Mouse (Mus musculus) cortical plate, adult 2 months (tissue): ENCODE results near the gene Pkd1l2. TPM values are rescaled to one million over a fixed set of nuclear protein-coding genes. Genes with fewer than 3 reads are reported as not detected.

ENCODE experiments used
- H3K27ac ChIP-seq: fragments of 200-500 bp; 2 replicates; pipeline ENCODE4 v1.5.1; 2012; ENCODE audit warnings: low read length, control low read depth, inconsistent platforms; ENCODE audit not compliant: insufficient read depth
- H3K4me1 ChIP-seq: fragments of 200-500 bp; 2 replicates; pipeline ENCODE4 v1.6.1; 2011; ENCODE audit warnings: low read length; ENCODE audit not compliant: control insufficient read depth, insufficient read depth
- H3K4me3 ChIP-seq: fragments of 200-500 bp; 2 replicates; pipeline ENCODE4 v1.5.1; 2011; ENCODE audit warnings: mild to moderate bottlenecking, low read length, control low read depth; ENCODE audit not compliant: insufficient read depth
- CTCF ChIP-seq: fragments of 200-500 bp; IDR thresholded peaks from 2 replicates; pipeline ENCODE4 v1.5.1; 2011; ENCODE audit warnings: mild to moderate bottlenecking, control low read depth, low read length; ENCODE audit not compliant: insufficient read depth; ENCODE audit errors: extremely low read depth
- POLR2A ChIP-seq: fragments of 200-500 bp; IDR thresholded peaks from 2 replicates; pipeline ENCODE4 v1.6.1; 2011; ENCODE audit warnings: mild to moderate bottlenecking, low read length, control low read depth; ENCODE audit not compliant: insufficient read depth; ENCODE audit errors: extremely low read depth
- polyA plus RNA-seq: library from polyadenylated mRNA; depleted of rRNA; stranded (reverse); fragments of >200 nt; gene quantifications from 2 replicates; pipeline ENCODE4 v1.2.3, GENCODE M21; 2012

Pkd1l2 gene
- polyA plus RNA-seq, 1 experiment, result 0.19 TPM

DNA sequence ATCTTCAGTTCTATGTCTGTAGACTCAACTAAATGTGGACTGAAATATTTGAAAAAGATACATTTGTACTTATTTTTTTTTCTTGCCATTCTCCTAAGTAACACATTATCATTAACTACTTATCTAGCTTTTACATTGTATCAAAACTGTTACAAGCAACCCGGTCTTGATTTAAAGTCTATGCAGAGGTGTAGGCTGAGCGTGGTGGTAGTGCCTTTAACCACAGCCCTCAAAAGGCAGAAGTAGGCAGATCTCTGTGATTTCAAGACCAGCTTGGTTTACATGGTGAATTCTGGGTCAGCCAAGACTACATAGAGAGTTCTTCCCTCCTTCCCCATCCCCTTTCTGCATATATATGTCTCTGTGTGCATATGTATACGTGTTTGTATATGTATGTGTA is 38.7 kb downstream of the Pkd1l2 start:
- no peak for TF ChIP-seq CTCF
- no peak for TF ChIP-seq POLR2A
- no peak overlapping the region for H3K4me3 ChIP-seq
- H3K4me1 ChIP-seq, result no peaks in the 10 kb centered on the region
- no peak overlapping the region for H3K27ac ChIP-seq

DNA sequence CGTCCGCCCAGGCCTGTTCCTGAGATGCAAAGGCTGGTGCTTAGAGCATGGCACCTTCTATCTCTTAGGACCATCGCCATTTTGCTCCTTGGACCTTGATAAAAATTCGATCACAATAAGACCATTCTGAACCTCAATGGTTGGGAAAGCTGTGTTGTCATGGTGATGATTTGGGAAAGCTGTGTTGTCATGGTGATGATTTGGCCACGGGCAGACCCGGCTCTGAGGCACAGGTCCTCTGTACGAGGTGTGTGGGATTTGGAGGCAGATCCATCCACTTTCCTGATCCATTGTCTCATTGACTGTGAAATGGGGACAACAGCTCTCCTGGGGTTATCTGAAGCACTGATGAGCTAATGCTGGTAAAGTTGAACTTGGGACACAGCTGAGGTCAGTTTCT is 42.4 kb downstream of the Pkd1l2 start:
- TF ChIP-seq CTCF (no peak), POLR2A (no peak)
- H3K27ac ChIP-seq, result no peak overlapping the region

DNA sequence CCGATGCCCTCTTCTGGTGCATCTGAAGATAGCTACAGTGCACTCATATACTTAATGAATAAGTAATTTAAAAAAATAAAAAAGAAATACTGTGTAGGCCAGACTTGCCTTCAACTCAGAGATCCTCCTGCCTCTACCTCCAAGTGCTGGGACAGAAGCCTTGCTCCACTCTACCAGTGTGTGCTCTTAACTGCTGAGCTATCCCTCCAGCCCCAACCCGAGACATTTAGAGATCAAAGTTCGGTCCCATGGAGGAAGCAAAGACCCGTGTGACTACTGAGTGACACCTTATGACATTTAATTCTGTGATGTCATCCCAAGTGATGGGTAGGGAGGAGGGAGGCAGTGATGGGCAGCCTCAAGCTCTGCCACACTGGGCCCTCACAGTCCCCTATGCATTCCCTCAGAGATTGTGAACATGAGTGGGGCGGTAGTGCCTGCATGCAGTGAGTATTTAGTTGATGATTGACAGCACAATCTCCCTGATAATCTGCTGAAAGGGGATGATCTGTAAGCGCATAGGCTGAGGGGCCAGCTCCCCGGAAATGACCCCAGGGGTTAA is 44.8 kb downstream of the Pkd1l2 start:
- H3K4me3 ChIP-seq, result no peak overlapping the region
- H3K27ac ChIP-seq, result no peak overlapping the region
- H3K4me1 ChIP-seq, result no peaks in the 10 kb centered on the region
- TF ChIP-seq CTCF (no peak), POLR2A (no peak)

More for the DNA sequence above, 42.4 kb downstream of the Pkd1l2 start:
- H3K4me1 ChIP-seq, result no peaks in the 10 kb centered on the region
- no peak overlapping the region for H3K4me3 ChIP-seq

DNA sequence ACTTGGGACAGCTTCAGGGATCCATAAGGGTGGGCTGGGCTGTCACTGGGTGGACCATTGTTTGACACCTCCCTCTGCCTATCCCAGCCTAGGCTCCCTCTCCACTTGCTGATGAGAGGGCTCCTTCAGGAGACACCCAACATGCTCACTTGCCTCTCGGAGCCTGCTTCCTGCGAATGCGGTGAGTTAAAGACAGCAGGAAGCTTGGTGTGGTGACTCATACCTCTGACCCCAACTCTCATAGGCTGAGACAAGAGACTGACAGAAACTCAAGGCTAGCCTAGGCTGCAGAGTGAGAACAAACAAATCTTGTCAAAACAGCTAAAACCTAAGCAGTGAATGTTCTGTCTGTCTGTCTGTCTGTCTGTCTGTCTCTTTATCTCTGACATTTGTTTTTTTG is 48.9 kb downstream of the Pkd1l2 start:
- Histone ChIP-seq H3K4me1 (no peaks in the 10 kb centered on the region), H3K27ac (no peak overlapping the region), H3K4me3 (no peak overlapping the region)
- TF ChIP-seq POLR2A (no peak), CTCF (no peak)

DNA sequence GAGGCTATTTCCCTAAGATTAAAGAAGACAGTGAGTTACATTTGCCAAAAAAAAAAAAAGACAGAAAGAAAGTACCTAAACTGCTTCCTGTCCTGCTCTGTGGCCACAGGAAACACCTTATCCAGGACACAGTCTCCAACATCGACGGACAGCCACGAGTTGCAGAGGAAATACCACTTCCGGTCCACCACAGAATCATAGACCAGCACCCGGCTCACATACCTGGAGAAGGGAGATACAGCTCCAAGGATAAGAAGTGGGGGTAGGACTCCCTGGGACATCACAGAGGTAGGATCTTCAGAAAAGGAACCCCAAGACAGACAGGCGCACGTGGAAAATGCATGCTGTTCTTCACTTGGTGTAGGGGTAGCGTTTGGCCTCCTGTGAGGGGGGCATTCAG is 49.6 kb downstream of the Pkd1l2 start:
- TF ChIP-seq CTCF (no peak), POLR2A (no peak)
- no peak overlapping the region for H3K27ac ChIP-seq
- H3K4me1 ChIP-seq, result no peaks in the 10 kb centered on the region
- H3K4me3 ChIP-seq, result no peak overlapping the region

DNA sequence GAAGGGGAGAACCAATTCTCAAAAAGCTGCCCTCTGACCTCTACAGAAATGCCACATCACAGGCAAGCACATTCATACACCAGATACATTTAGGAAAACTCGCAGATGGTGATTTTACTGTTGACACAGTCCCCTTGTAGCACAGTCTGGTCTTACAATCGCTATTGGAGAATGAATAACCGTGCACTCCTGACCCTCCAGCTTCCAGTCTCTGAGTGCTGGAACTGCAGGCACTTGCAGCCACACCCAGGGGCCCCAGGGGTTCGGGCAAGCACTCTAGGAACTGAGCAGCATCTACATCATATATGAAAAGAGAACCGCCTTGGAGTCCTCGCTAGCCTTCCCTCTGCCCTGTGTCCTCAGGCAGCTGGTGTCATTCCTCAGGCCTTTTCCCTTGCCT is 50.8 kb downstream of the Pkd1l2 start:
- TF ChIP-seq CTCF, result no peak
- no peak for TF ChIP-seq POLR2A

DNA sequence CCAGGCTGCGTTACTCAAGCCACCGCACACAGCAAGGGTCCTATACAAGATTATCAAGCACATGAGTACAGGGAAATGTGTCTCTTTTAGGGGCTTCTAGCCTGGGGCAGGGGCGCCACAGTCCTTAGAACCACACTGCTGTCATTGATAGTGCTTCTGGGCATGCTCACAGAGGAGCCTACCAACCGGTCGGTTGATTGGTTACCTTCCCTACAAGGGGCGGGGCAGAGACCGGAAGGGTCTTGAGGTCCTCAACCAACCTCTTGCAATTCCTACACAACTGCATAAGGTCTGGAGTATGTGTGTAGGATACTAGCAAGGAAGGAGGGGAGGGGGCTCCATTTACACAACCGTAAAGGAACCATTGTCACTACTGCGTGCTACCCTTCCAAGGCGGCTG is 53.6 kb downstream of the Pkd1l2 start:
- Histone ChIP-seq H3K4me3 (no peak overlapping the region), H3K4me1 (no peaks in the 10 kb centered on the region), H3K27ac (no peak overlapping the region)
- no peak for TF ChIP-seq CTCF

More for the DNA sequence above, 50.8 kb downstream of the Pkd1l2 start:
- Histone ChIP-seq H3K4me1 (no peaks in the 10 kb centered on the region), H3K4me3 (no peak overlapping the region), H3K27ac (no peak overlapping the region)

DNA sequence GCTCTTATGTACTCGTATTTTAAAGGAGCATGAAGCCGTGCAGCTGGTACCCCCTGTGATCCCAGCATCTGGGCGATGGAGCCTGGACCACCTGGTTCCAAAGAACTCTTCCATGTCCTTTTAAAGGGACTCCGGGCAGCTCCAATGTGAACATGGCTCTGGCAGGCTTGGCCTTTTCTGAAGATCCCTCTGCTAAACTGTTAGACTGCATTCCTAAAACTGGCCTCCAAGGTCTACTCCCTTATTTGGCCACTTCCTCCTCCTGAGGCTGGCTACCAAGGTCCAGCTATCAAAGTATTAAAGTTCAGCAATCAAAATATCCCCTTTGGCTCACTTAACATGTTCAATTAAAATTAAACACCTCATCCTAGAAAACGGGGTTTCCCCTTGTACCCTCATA is 54.6 kb downstream of the Pkd1l2 start:
- H3K27ac ChIP-seq, result no peak overlapping the region
- no peaks in the 10 kb centered on the region for H3K4me1 ChIP-seq
- no peak overlapping the region for H3K4me3 ChIP-seq
- TF ChIP-seq CTCF (no peak), POLR2A (no peak)

DNA sequence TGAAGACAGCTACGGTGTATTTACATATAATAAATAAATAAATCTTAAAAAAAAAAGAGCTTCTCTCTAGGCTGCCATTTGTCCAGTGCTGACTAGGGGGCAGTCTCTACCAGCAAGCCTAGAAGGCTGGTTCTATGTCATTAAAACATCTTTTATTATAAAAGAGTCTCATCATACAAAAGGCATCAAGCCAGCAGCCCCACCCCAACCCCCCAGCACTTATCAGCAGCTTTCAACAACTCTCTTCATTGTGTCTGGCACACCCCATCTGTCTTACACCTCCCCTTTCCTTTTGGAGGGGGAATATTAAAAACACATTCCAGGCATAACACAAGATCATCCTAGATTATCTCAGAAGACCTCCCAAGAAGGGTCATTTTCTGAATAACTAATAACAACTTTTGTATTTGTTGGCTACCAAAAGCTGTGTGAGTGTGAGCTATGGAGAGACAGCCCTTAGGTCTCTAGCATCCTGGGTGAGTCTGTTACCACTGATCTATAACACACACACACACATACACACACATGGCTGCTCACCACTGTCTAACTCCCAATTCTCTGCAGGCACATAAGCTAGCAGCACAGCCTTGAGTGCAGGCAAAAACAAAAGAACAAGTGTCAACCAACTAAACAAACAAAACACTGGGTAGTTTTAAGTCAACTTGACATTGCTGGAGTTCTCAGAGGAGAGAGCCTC is 59.8 kb downstream of the Pkd1l2 start:
- Histone ChIP-seq H3K27ac (no peak overlapping the region), H3K4me3 (no peak overlapping the region), H3K4me1 (no peaks in the 10 kb centered on the region)
- no peak for TF ChIP-seq CTCF
- TF ChIP-seq POLR2A, result no peak
